Mouse (Mus musculus) spleen, adult 2 months (tissue): Measurements from ENCODE around the gene Osgin1. TPM values are rescaled to one million over a fixed set of nuclear protein-coding genes. Genes with fewer than 3 reads are reported as not detected.
A peak's percentile ranks its signal among the peaks of the same experiment; 100 is the strongest.

Experiments used
- DNase-seq, 2 experiments: peaks; one replicate each; pipeline versions ENCODE4 v3.0.0 to v3.0.0-alpha.2; 2012 to 2021; ENCODE audit warnings: low spot score in 2 of 2, low read depth in 1 of 2
- H3K27ac ChIP-seq: fragments of 200-500 bp; 2 replicates; pipeline ENCODE4 v1.5.1; 2012; ENCODE audit warnings: low read length, inconsistent platforms; ENCODE audit not compliant: insufficient read depth
- H3K27me3 ChIP-seq: fragments of 200-500 bp; 2 replicates; pipeline ENCODE4 v1.6.1; 2012; ENCODE audit warnings: mild to moderate bottlenecking, moderate library complexity, low read length, inconsistent platforms; ENCODE audit not compliant: control insufficient read depth, insufficient read depth
- H3K36me3 ChIP-seq: fragments of 200-500 bp; 2 replicates; pipeline ENCODE4 v1.6.1; 2012; ENCODE audit warnings: mild to moderate bottlenecking, low read length, inconsistent platforms; ENCODE audit not compliant: control insufficient read depth, insufficient read depth
- H3K4me1 ChIP-seq: fragments of 200-500 bp; 2 replicates; pipeline ENCODE4 v1.6.1; 2011; ENCODE audit warnings: inconsistent platforms; ENCODE audit not compliant: control insufficient read depth, insufficient read depth, insufficient read length
- H3K4me3 ChIP-seq: fragments of 200-500 bp; 2 replicates; pipeline ENCODE4 v1.5.1; 2011; ENCODE audit warnings: mild to moderate bottlenecking, inconsistent platforms; ENCODE audit not compliant: insufficient read depth, insufficient read length; ENCODE audit errors: extremely low read depth
- CTCF ChIP-seq: fragments of 200-500 bp; IDR thresholded peaks from 2 replicates; pipeline ENCODE4 v1.5.1; 2011; ENCODE audit warnings: mild to moderate bottlenecking, inconsistent platforms; ENCODE audit not compliant: insufficient read depth, insufficient read length, insufficient replicate concordance; ENCODE audit errors: extremely low read depth
- POLR2A ChIP-seq: fragments of 200-500 bp; IDR thresholded peaks from 2 replicates; pipeline ENCODE4 v1.6.1; 2011; ENCODE audit warnings: low read depth, low read length, inconsistent platforms
- WGBS: fragments of 180-500 bp; shearing (Covaris S2); methylation state at CpG from one replicate; pipeline ENCODE4 v1.1.7; 2018; 5-methylcytosine and 5-hydroxymethylcytosine counted together
- polyA plus RNA-seq: library from polyadenylated mRNA; depleted of rRNA; stranded (reverse); fragments of >200 nt; gene quantifications from 2 replicates; pipeline ENCODE4 v1.2.3, GENCODE M21; 2012; rRNA removed

Gene Osgin1
- polyA plus RNA-seq = 15.6 and 20.7 TPM in 2 replicates

- TF ChIP-seq POLR2A (no peak), CTCF (no peak)
- WGBS = 92% methylated on average over 13 of the region's 13 CpGs
- Histone ChIP-seq H3K4me1 (peaks cover 23% of the 10 kb centered on the region), H3K36me3 (no peaks in the 10 kb centered on the region), H3K27me3 (no peaks in the 10 kb centered on the region), H3K27ac (no peak within 1 kb of the TSS), H3K4me3 (no peak within 1 kb of the TSS)
- DNase-seq = no peak
Observed at GRCm38 (mm10) chr8:119433582-119434174, at the start of gene Osgin1. TSS of gene Osgin1 (plus strand) at chr8:119434124.

DNA sequence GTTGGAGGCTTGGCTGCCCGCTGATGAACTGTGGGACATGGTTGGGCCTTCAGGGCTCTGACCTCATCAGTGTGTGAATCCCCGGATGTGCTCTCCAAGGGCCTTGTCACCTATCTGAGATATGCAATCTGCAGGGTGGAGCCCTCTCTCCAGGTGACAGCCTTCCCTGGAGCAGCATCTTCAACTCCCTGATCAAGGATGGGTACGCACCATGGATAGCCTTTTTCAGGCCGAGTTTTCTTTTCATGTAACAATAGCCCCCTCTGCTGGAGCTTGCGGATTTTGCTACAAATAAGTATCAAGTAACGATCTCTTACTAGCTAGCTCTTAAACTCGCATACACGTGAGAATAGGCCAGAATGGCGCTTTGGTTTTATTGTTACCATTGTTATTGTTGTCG is 49.4 kb upstream of the Osgin1 start:
- DNase-seq = peak in 1 of 2 experiments; percentile 49
- 24% methylated on average over 10 of the region's 10 CpGs for WGBS
- H3K27ac ChIP-seq = no peak overlapping the region
- H3K36me3 ChIP-seq = no peaks in the 10 kb centered on the region
- H3K4me1 ChIP-seq = no peaks in the 10 kb centered on the region
- TF ChIP-seq CTCF = peak; percentile 22; the same call in 1 of the 2 replicates
- TF ChIP-seq POLR2A = no peak
- no peaks in the 10 kb centered on the region for H3K27me3 ChIP-seq
- H3K4me3 ChIP-seq = no peak overlapping the region

DNA sequence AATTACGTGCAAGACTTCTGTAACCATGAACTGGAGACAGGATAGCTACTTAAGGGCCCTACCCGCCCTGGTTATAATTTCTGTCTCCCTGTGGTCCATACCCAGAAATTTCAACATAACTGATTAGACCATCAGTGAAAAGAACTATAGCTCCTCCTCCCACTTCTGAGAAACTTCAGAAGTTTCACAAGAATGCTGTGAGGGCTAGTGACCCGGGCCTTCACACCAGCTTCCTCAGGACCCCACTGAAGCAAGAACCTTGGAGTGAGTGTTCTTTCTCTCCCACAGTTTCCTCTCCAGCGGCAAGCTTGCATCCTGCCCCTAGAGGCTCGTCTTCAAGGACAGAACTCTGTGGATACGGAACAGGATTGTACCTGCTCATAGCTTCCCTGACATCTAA is 48.1 kb upstream of the Osgin1 start:
- no peak for DNase-seq
- TF ChIP-seq CTCF (no peak), POLR2A (no peak)
- no peak overlapping the region for H3K27ac ChIP-seq
- H3K36me3 ChIP-seq = no peaks in the 10 kb centered on the region
- H3K4me1 ChIP-seq = no peaks in the 10 kb centered on the region
- H3K27me3 ChIP-seq = no peaks in the 10 kb centered on the region
- H3K4me3 ChIP-seq = no peak overlapping the region
- 74% methylated on average over 6 of the region's 6 CpGs for WGBS

DNA sequence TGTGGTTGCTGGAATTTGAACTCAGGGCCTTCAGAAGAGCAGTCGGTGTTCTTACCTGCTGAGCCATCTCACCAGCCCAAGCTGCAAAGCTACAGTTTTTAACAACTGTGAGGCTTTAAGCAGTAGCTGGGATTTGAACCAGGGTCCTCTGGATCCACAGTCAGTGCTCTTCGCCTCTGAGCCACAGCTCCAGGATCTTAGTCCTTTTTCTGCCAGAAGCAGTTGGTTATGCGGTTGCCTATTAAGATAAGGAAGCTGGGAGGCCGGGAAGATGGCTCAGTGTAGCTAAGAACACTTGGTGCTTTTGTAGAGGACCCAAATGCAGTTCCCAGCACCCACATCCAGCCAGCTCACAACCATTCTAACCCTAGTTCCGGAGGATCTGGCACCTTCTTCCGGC is 46.9 kb upstream of the Osgin1 start:
- no peaks in the 10 kb centered on the region for H3K4me1 ChIP-seq
- H3K27me3 ChIP-seq = no peaks in the 10 kb centered on the region
- no peaks in the 10 kb centered on the region for H3K36me3 ChIP-seq
- H3K4me3 ChIP-seq = no peak overlapping the region
- no peak for DNase-seq
- no peak overlapping the region for H3K27ac ChIP-seq
- TF ChIP-seq CTCF (no peak), POLR2A (no peak)
- 87% methylated on average over 6 of the region's 6 CpGs for WGBS

DNA sequence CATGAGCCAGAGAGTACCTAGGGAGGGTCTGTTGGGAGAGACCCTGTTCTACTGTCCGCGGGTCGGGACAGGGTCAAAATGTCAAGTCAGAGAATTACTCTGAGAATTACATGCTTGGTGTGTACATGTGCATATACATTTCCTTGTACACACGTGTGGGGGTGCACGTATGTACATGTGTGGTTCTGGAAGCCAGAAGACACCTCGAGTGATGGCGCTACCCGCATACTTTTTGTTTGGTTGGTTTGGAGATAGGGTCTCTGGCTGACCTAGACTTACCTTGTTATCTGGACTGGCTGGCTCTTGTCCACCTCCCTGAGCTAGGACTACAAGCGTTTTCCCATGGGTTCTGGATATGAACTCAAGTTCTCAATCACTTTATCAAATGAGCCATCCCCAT is 39.8 kb upstream of the Osgin1 start:
- WGBS = 83% methylated on average over 9 of the region's 9 CpGs
- peak overlapping the region; percentile 70; the same call in 1 of the 2 replicates for H3K4me3 ChIP-seq
- DNase-seq = no peak
- peaks cover 5% of the 10 kb centered on the region; the same call in 1 of the 2 replicates for H3K4me1 ChIP-seq
- peak overlapping the region; percentile 65; the same call in 1 of the 2 replicates for H3K27ac ChIP-seq
- no peaks in the 10 kb centered on the region for H3K36me3 ChIP-seq
- H3K27me3 ChIP-seq = no peaks in the 10 kb centered on the region
- TF ChIP-seq CTCF (no peak), POLR2A (no peak)

GRCm38 (mm10) chr8:119394524-119395026 is 39.3 kb upstream of the Osgin1 start, which contains the start of gene Mlycd:
TSS of gene Mlycd (plus strand) at chr8:119394878.
- TF ChIP-seq POLR2A = peak; percentile 69
- TF ChIP-seq CTCF = no peak
- H3K4me3 ChIP-seq = peak within 1 kb of the TSS; percentile 70
- 1% methylated on average over 44 of the region's 44 CpGs for WGBS
- H3K36me3 ChIP-seq = no peaks in the 10 kb centered on the region
- peaks cover 5% of the 10 kb centered on the region; the same call in 1 of the 2 replicates for H3K4me1 ChIP-seq
- no peaks in the 10 kb centered on the region for H3K27me3 ChIP-seq
- H3K27ac ChIP-seq = peak within 1 kb of the TSS; percentile 65
- peak; percentile 63 to 91 for DNase-seq

DNA sequence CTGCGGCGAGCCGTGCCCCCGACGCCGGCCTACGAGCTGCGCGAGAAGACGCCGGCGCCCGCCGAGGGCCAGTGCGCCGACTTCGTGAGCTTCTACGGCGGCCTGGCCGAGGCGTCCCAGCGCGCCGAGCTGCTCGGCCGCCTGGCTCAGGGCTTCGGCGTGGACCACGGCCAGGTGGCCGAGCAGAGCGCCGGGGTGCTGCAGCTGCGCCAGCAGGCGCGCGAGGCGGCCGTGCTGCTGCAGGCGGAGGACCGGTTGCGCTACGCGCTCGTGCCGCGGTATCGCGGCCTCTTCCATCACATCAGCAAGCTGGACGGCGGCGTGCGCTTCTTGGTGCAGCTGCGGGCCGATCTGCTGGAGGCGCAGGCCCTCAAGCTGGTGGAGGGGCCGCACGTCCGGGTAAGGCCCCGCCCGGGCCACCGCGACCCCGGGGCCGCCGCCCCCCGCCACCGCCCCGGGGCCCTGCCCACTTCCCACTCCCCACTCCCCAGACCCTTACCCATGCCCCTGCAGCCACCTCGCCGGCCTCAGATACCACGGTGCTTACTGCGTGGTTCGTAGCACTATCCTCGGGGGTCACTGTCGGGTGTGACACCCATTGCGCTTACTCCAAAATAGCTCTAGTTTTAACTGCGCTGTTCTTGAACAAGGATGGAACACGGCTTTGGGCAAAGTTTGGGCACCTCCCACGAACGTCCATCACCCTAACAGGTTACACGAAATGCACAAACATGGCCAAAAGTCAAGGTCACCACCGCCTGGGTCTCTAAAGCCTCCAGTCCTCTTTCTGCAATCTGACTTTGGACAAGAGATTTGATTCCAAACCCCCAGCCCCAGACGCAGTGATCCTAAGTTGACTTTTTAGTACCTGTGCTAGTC is 38.6 kb upstream of the Osgin1 start:
- Histone ChIP-seq H3K4me3 (peak overlapping the region; percentile 70), H3K27me3 (no peaks in the 10 kb centered on the region), H3K36me3 (no peaks in the 10 kb centered on the region), H3K4me1 (peaks cover 5% of the 10 kb centered on the region; the same call in 1 of the 2 replicates), H3K27ac (peak overlapping the region; percentile 65)
- WGBS = 9% methylated on average over 83 of the region's 83 CpGs
- DNase-seq = no peak
- TF ChIP-seq CTCF (no peak), POLR2A (no peak)
